Mouse (Mus musculus) olfactory bulb, adult 2 months (tissue): ENCODE results near the gene Nipal3.

Source experiments
- CTCF ChIP-seq: fragments of 200-500 bp; IDR thresholded peaks from 2 replicates; pipeline ENCODE4 v1.5.1; 2012; ENCODE audit warnings: low read depth, mild to moderate bottlenecking, low read length, moderate library complexity; ENCODE audit not compliant: insufficient read depth
- POLR2A ChIP-seq: fragments of 200-500 bp; IDR thresholded peaks from 2 replicates; pipeline ENCODE4 v1.6.1; 2012; ENCODE audit warnings: mild to moderate bottlenecking, low read depth, low read length, moderate library complexity; ENCODE audit not compliant: insufficient read depth

DNA sequence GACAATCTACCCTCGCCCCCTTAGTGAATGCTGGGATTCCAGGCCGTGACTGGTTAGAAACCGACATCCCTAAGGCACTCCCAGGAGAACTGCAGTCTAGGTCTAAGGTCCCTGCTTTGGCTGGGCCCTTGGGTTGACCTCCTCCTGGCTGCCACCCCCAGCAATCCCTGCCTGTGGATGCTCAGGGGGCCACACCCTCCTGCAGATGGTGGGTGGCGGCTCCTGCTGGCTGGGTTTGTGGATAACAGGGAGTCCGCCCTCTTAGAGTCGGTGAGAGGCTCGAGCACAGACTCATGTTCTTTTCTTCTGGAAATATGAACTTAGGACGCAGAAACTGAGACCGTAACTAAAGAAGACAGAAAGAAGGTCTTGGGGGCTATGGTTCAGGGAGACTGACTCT is 14.5 kb downstream of the Nipal3 start:
- TF ChIP-seq POLR2A (no peak), CTCF (no peak)
